9 mouse cellular contexts compared by ENCODE assay signal in genomic region chr2:35845611-35846504, GRCm38 (mm10).
A peak's percentile ranks its signal among the peaks of the same experiment; 100 is the strongest.
DNase-seq lines count a peak whose midpoint lies in the region; ATAC-seq and TF ChIP-seq lines count a peak whose summit lies in the region.
"Had no signal": no experiment of that assay in that cellular context is flagged by ENCODE, and none has a peak within 500 bp of the region (broad histone marks: within the 10 kb centered on the region; RNA-seq: fewer than 3 reads in every experiment).

No protein-coding gene starts in this region.

- TF ChIP-seq EP300 in stomach, postnatal 0 days (optimal IDR thresholded peaks at IDR 0.05) = no peak

- H3K27me3 ChIP-seq in heart, embryonic 11.5 days (ENCODE audit: control insufficient read depth, insufficient read depth, low read length) = peaks cover 6% of the 10 kb centered on the region; the same call in 1 of the 2 replicates
- H3K27me3 ChIP-seq in stomach, postnatal 0 days (ENCODE audit: control insufficient read depth, insufficient read depth, low read length) = no peaks in the 10 kb centered on the region

- no peak for TF ChIP-seq CTCF in stomach, postnatal 0 days (IDR thresholded peaks at IDR 0.05; ENCODE audit: low read depth)

- no peaks in the 10 kb centered on the region for H3K36me3 ChIP-seq in heart, embryonic 11.5 days (ENCODE audit: control insufficient read depth, insufficient read depth, low read length)
- no peaks in the 10 kb centered on the region for H3K36me3 ChIP-seq in stomach, postnatal 0 days (ENCODE audit: control insufficient read depth, insufficient read depth, low read length)
- H3K36me3 ChIP-seq: liver, embryonic 13.5 days had no signal

- no peak overlapping the region for H3K4me2 ChIP-seq in heart, embryonic 11.5 days
- H3K4me2 ChIP-seq in stomach, postnatal 0 days (replicated peaks; ENCODE audit: low read depth) = no peak overlapping the region
- H3K4me2 ChIP-seq: liver, embryonic 13.5 days had no signal

- peak; percentile 21 to 22 for DNase-seq in heart, adult 9 months (ENCODE audit: low spot score in 2 of 2)
- DNase-seq in adrenal gland, postnatal 14 days = peak; percentile 59
- DNase-seq in layer of hippocampus, adult 18-20 months (ENCODE audit: low spot score in 2 of 2) = peak; percentile 56 to 81
- peak; percentile 89 for DNase-seq in right cerebral cortex, adult 18-20 months
- no peak for DNase-seq in c-Kit-positive CD71-positive TER-119-positive erythroid progenitor cells, embryonic 14.5 days (ENCODE audit: low spot score)
- no peak for DNase-seq in stomach, postnatal 0 days (ENCODE audit: low spot score)
- DNase-seq: liver, embryonic 13.5 days had no signal

- H3K27ac ChIP-seq in heart, embryonic 11.5 days (ENCODE audit: low read depth, low read length) = no peak overlapping the region
- H3K27ac ChIP-seq in stomach, postnatal 0 days (replicated peaks) = no peak overlapping the region
- H3K27ac ChIP-seq: liver, embryonic 13.5 days had no signal

- no peaks in the 10 kb centered on the region for H3K9me3 ChIP-seq in heart, embryonic 11.5 days (replicated peaks; ENCODE audit: control insufficient read depth, low read length)
- H3K9me3 ChIP-seq in stomach, postnatal 0 days (ENCODE audit: control insufficient read depth, low read length) = no peaks in the 10 kb centered on the region
- H3K9me3 ChIP-seq: liver, embryonic 13.5 days had no signal

- peaks cover 15% of the 10 kb centered on the region for H3K4me1 ChIP-seq in heart, embryonic 11.5 days (ENCODE audit: control insufficient read depth, insufficient read depth, low read length)
- H3K4me1 ChIP-seq in stomach, postnatal 0 days (replicated peaks; ENCODE audit: control insufficient read depth, insufficient read depth) = no peaks in the 10 kb centered on the region

- no peak overlapping the region for H3K4me3 ChIP-seq in heart, embryonic 11.5 days (ENCODE audit: low read depth, low read length)
- no peak overlapping the region for H3K4me3 ChIP-seq in stomach, postnatal 0 days (ENCODE audit: low read depth, low read length)
- H3K4me3 ChIP-seq: liver, embryonic 13.5 days had no signal

- no peak for ATAC-seq in heart, embryonic 11.5 days (replicated peaks; ENCODE audit: insufficient number of reproducible peaks, low FRiP score, low TSS enrichment)
- ATAC-seq in inflammation-experienced regulatory T-cells, adult 6 months = no peak
- no peak for ATAC-seq in stomach, postnatal 0 days (ENCODE audit: low FRiP score, low TSS enrichment)

- 53% methylated on average over 11 of the region's 11 CpGs for WGBS in heart, embryonic 11.5 days (ENCODE audit: insufficient replicate concordance)
- 71% methylated on average over 11 of the region's 11 CpGs for WGBS in stomach, postnatal 0 days

- H3K9ac ChIP-seq in heart, embryonic 11.5 days (ENCODE audit: low read depth, low read length) = no peak overlapping the region
- H3K9ac ChIP-seq in stomach, postnatal 0 days (ENCODE audit: low read length) = no peak overlapping the region
- H3K9ac ChIP-seq: liver, embryonic 13.5 days had no signal

Comparison
In these comparisons a context has a peak if more than half of its experiments do, and no peak if none do; other contexts are left out.
1. DNase-seq: peak in heart, adult 9 months (2 of 2), adrenal gland, postnatal 14 days (single experiment), layer of hippocampus, adult 18-20 months (2 of 2) and right cerebral cortex, adult 18-20 months (single experiment); none in c-Kit-positive CD71-positive TER-119-positive erythroid progenitor cells, embryonic 14.5 days (single experiment) and stomach, postnatal 0 days (single experiment).